Mouse (Mus musculus) forebrain, embryonic 15.5 days (tissue): ENCODE measurements at regions not wholly inside any gene's neighbourhood (a gene's known extent, or its start where the extent isn't known, plus 50 kb on each side); places are given as distances from the start of the nearest gene placed in this dataset.

Experiments
- ATAC-seq: fragments of 200-750 bp; cut with Nextera tagmentation; replicated peaks from 2 replicates; pipeline ENCODE4 v1.8.0; 2017; ENCODE audit warnings: mild to moderate bottlenecking, moderate TSS enrichment, moderate library complexity
- H3K27ac ChIP-seq: fragments of 300-500 bp; sonication (generic); replicated peaks from 2 replicates; pipeline ENCODE4 v1.5.1; 2015; ENCODE audit warnings: mild to moderate bottlenecking, inconsistent platforms
- H3K27me3 ChIP-seq: fragments of 300-500 bp; sonication (generic); 2 replicates; pipeline ENCODE4 v1.6.1; 2015; ENCODE audit warnings: inconsistent platforms
- H3K36me3 ChIP-seq: fragments of 300-500 bp; sonication (generic); 2 replicates; pipeline ENCODE4 v1.6.1; 2015; ENCODE audit warnings: mild to moderate bottlenecking, inconsistent platforms
- H3K4me1 ChIP-seq: fragments of 300-500 bp; sonication (generic); 2 replicates; pipeline ENCODE4 v1.6.1; 2015; ENCODE audit warnings: inconsistent platforms
- H3K4me2 ChIP-seq: fragments of 300-500 bp; sonication (generic); replicated peaks from 2 replicates; pipeline ENCODE4 v1.6.1; 2015; ENCODE audit warnings: mild to moderate bottlenecking, inconsistent platforms
- H3K4me3 ChIP-seq: fragments of 300-500 bp; sonication (generic); 2 replicates; pipeline ENCODE4 v1.5.1; 2015; ENCODE audit warnings: mild to moderate bottlenecking, inconsistent platforms
- H3K9ac ChIP-seq: fragments of 300-500 bp; sonication (generic); replicated peaks from 2 replicates; pipeline ENCODE4 v1.6.1; 2015; ENCODE audit warnings: mild to moderate bottlenecking, inconsistent platforms
- H3K9me3 ChIP-seq: fragments of 300-500 bp; sonication (generic); 2 replicates; pipeline ENCODE4 v1.6.1; 2016; ENCODE audit warnings: inconsistent platforms

DNA sequence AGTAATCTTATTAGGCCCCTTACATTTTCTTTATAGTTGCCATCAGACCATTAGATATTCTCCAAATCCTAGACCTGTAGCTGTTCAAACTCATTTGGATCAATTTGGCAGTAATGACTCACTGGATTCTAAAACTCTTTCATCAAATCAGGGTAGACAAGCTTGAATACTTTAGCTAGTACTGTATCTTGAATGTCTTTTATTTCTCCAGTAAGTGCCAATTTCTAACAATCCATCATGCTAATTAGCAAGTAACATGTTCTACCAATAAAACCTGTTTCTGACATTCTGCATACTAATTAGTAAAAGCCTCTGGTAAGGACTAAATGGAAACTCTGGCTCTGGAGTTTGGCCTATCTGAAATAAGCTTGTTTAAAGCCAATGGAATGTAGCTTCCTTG lies 209.9 kb downstream of the Actrt1 start:
- Histone ChIP-seq H3K9ac (no peak overlapping the region), H3K4me2 (no peak overlapping the region), H3K27ac (no peak overlapping the region), H3K36me3 (no peaks in the 10 kb centered on the region), H3K4me1 (no peaks in the 10 kb centered on the region), H3K27me3 (no peaks in the 10 kb centered on the region), H3K4me3 (no peak overlapping the region), H3K9me3 (no peaks in the 10 kb centered on the region)
- ATAC-seq = peak; percentile 48; the same call in 1 of the 2 replicates
